Mouse (Mus musculus) limb, embryonic 13.5 days (tissue): ENCODE measurements around the gene Atg101. TPM values are rescaled to one million over a fixed set of nuclear protein-coding genes. Genes with fewer than 3 reads are reported as not detected.

ENCODE experiments used
- ATAC-seq: fragments of 200-750 bp; cut with Nextera tagmentation; 2 replicates; pipeline ENCODE4 v1.8.0; 2017; ENCODE audit warnings: low read depth, moderate number of reproducible peaks, moderate TSS enrichment; ENCODE audit not compliant: low FRiP score
- H3K27ac ChIP-seq: fragments of 300-500 bp; sonication (generic); 2 replicates; pipeline ENCODE4 v1.5.1; 2015; ENCODE audit warnings: inconsistent platforms, mild to moderate bottlenecking, moderate library complexity
- H3K27me3 ChIP-seq: fragments of 300-500 bp; sonication (generic); 2 replicates; pipeline ENCODE4 v1.6.1; 2015; ENCODE audit warnings: mild to moderate bottlenecking, inconsistent platforms
- H3K36me3 ChIP-seq: fragments of 300-500 bp; sonication (generic); 2 replicates; pipeline ENCODE4 v1.6.1; 2015; ENCODE audit warnings: inconsistent platforms, mild to moderate bottlenecking, moderate library complexity
- H3K4me1 ChIP-seq: fragments of 300-500 bp; sonication (generic); 2 replicates; pipeline ENCODE4 v1.6.1; 2015; ENCODE audit warnings: inconsistent platforms
- H3K4me2 ChIP-seq: fragments of 300-500 bp; sonication (generic); replicated peaks from 2 replicates; pipeline ENCODE4 v1.6.1; 2015; ENCODE audit warnings: inconsistent platforms, mild to moderate bottlenecking, moderate library complexity
- H3K4me3 ChIP-seq: fragments of 300-500 bp; sonication (generic); 2 replicates; pipeline ENCODE4 v1.5.1; 2015; ENCODE audit warnings: moderate library complexity, mild to moderate bottlenecking, inconsistent platforms
- H3K9ac ChIP-seq: fragments of 300-500 bp; sonication (generic); 2 replicates; pipeline ENCODE4 v1.6.1; 2015; ENCODE audit warnings: mild to moderate bottlenecking, inconsistent platforms
- H3K9me3 ChIP-seq: fragments of 300-500 bp; sonication (generic); 2 replicates; pipeline ENCODE4 v1.6.1; 2016; ENCODE audit warnings: inconsistent platforms
- WGBS: fragments of 180-500 bp; shearing (Covaris S2); methylation state at CpG from one replicate; pipeline ENCODE4 v1.1.7; 2015; 5-methylcytosine and 5-hydroxymethylcytosine counted together
- polyA plus RNA-seq: library from polyadenylated mRNA; unstranded; fragments of >200 nt; fragmentation: Nextera tagmentation; extraction: Ambion mirVana; gene quantifications from 2 replicates; pipeline ENCODE4 v1.2.1, GENCODE M21; 2015

Atg101 gene
- polyA plus RNA-seq, 1 experiment from 2014 or later: 64.1 TPM

- no peak overlapping the region for H3K27ac ChIP-seq
- WGBS: 64% methylated on average over 4 of the region's 4 CpGs
- no peak for ATAC-seq
These were observed 48.3 kb downstream of the Atg101 start for GRCm38 (mm10) chr15:101332370-101332769.

GRCm38 (mm10) chr15:101333165-101333564 lies 49.1 kb downstream of the Atg101 start:
- WGBS: 0% methylated on average over 1 of the region's 1 CpGs

More at GRCm38 (mm10) chr15:101332370-101332769, 48.3 kb downstream of the Atg101 start:
- H3K4me1 ChIP-seq: peaks cover 25% of the 10 kb centered on the region
- H3K4me2 ChIP-seq: no peak overlapping the region
- no peaks in the 10 kb centered on the region for H3K9me3 ChIP-seq
- peaks cover 15% of the 10 kb centered on the region for H3K27me3 ChIP-seq
- H3K4me3 ChIP-seq: no peak overlapping the region
- no peaks in the 10 kb centered on the region for H3K36me3 ChIP-seq
- H3K9ac ChIP-seq: no peak overlapping the region

GRCm38 (mm10) chr15:101333648-101334047 lies 49.6 kb downstream of the Atg101 start:
- H3K4me3 ChIP-seq: no peak overlapping the region
- H3K27me3 ChIP-seq: peaks cover 23% of the 10 kb centered on the region
- H3K9me3 ChIP-seq: no peaks in the 10 kb centered on the region
- H3K9ac ChIP-seq: no peak overlapping the region
- ATAC-seq: no peak
- no peaks in the 10 kb centered on the region for H3K36me3 ChIP-seq
- peaks cover 24% of the 10 kb centered on the region for H3K4me1 ChIP-seq
- H3K4me2 ChIP-seq: no peak overlapping the region
- no peak overlapping the region for H3K27ac ChIP-seq
- 58% methylated on average over 4 of the region's 4 CpGs for WGBS

More at GRCm38 (mm10) chr15:101333165-101333564, 49.1 kb downstream of the Atg101 start:
- peaks cover 19% of the 10 kb centered on the region for H3K27me3 ChIP-seq
- H3K4me3 ChIP-seq: no peak overlapping the region
- H3K4me1 ChIP-seq: peaks cover 24% of the 10 kb centered on the region
- H3K9me3 ChIP-seq: no peaks in the 10 kb centered on the region
- H3K4me2 ChIP-seq: no peak overlapping the region
- H3K9ac ChIP-seq: peak overlapping the region; percentile 19; the same call in 1 of the 2 replicates
- peak overlapping the region; percentile 52; the same call in 1 of the 2 replicates for H3K27ac ChIP-seq
- ATAC-seq: 0 out of 2 replicates have a peak, but pooled peaks have one; percentile 6
- no peaks in the 10 kb centered on the region for H3K36me3 ChIP-seq

GRCm38 (mm10) chr15:101336474-101337174 lies 52.6 kb downstream of the Atg101 start:
- peak overlapping the region; percentile 4; the same call in 1 of the 2 replicates for H3K27ac ChIP-seq
- ATAC-seq: no peak
- WGBS: 44% methylated on average over 24 of the region's 24 CpGs

GRCm38 (mm10) chr15:101338359-101338758 lies 54.3 kb downstream of the Atg101 start:
- H3K9me3 ChIP-seq: no peaks in the 10 kb centered on the region
- H3K36me3 ChIP-seq: no peaks in the 10 kb centered on the region
- peaks cover 5% of the 10 kb centered on the region for H3K4me1 ChIP-seq
- H3K27me3 ChIP-seq: peaks cover 23% of the 10 kb centered on the region
- no peak overlapping the region for H3K4me2 ChIP-seq
- H3K9ac ChIP-seq: 0 out of 2 replicates have a peak overlapping the region, but pooled peaks have one; percentile 25
- no peak for ATAC-seq
- no peak overlapping the region for H3K27ac ChIP-seq
- WGBS: 73% methylated on average over 4 of the region's 4 CpGs
- no peak overlapping the region for H3K4me3 ChIP-seq

More at GRCm38 (mm10) chr15:101336474-101337174, 52.6 kb downstream of the Atg101 start:
- Histone ChIP-seq H3K4me3 (no peak overlapping the region), H3K9ac (0 out of 2 replicates have a peak overlapping the region, but pooled peaks have one; percentile 20), H3K4me1 (peaks cover 18% of the 10 kb centered on the region), H3K4me2 (no peak overlapping the region), H3K36me3 (no peaks in the 10 kb centered on the region), H3K27me3 (peaks cover 23% of the 10 kb centered on the region), H3K9me3 (no peaks in the 10 kb centered on the region)

GRCm38 (mm10) chr15:101339537-101339936 lies 55.5 kb downstream of the Atg101 start:
- no peak overlapping the region for H3K4me2 ChIP-seq
- WGBS: 0% methylated on average over 2 of the region's 2 CpGs

More at GRCm38 (mm10) chr15:101339537-101339936, 55.5 kb downstream of the Atg101 start:
- peaks cover 4% of the 10 kb centered on the region; the same call in 1 of the 2 replicates for H3K4me1 ChIP-seq
- H3K9ac ChIP-seq: no peak overlapping the region
- no peaks in the 10 kb centered on the region for H3K9me3 ChIP-seq
- no peak overlapping the region for H3K4me3 ChIP-seq
- ATAC-seq: peak; percentile 85
- no peaks in the 10 kb centered on the region for H3K36me3 ChIP-seq
- H3K27me3 ChIP-seq: peaks cover 23% of the 10 kb centered on the region
- H3K27ac ChIP-seq: no peak overlapping the region

Other genes starting within 250 kb of the Atg101 start
- not detected in 2 replicates for gene Gm47841, start 236.9 kb upstream of the Atg101 start, polyA plus RNA-seq
- gene Fignl2, start 205.7 kb upstream of the Atg101 start, polyA plus RNA-seq: 0.20 and 0.26 TPM in 2 replicates
- gene Ankrd33, start 168.5 kb upstream of the Atg101 start, polyA plus RNA-seq: not detected in 2 replicates
- 9.6 TPM in 2 replicates for gene Acvrl1, start 155.8 kb upstream of the Atg101 start, polyA plus RNA-seq
- 6.1 and 7.1 TPM in 2 replicates for gene Acvr1b, start 110.2 kb upstream of the Atg101 start, polyA plus RNA-seq
- gene Grasp, start 60.1 kb upstream of the Atg101 start, polyA plus RNA-seq: 5.7 and 6.0 TPM in 2 replicates
- 10.0 and 10.3 TPM in 2 replicates for gene Nr4a1, start 30.0 kb upstream of the Atg101 start, polyA plus RNA-seq
- gene 6030408B16Rik, start 8.9 kb downstream of the Atg101 start, polyA plus RNA-seq: 1.5 and 1.9 TPM in 2 replicates
- 0.75 and 1.0 TPM in 2 replicates for gene Krt80, start 85.9 kb downstream of the Atg101 start, polyA plus RNA-seq
- 23.2 and 24.4 TPM in 2 replicates for gene Krt7, start 126.8 kb downstream of the Atg101 start, polyA plus RNA-seq
- gene Krt87, start 154.5 kb downstream of the Atg101 start, polyA plus RNA-seq: 1.3 and 1.7 TPM in 2 replicates
- not detected in 2 replicates for gene Krt88, start 163.5 kb downstream of the Atg101 start, polyA plus RNA-seq
- gene Krt81, start 179.5 kb downstream of the Atg101 start, polyA plus RNA-seq: not detected in 2 replicates
- gene Krt86, start 189.2 kb downstream of the Atg101 start, polyA plus RNA-seq: not detected in 2 replicates
- gene Krt83, start 207.2 kb downstream of the Atg101 start, polyA plus RNA-seq: not detected in 2 replicates
- gene Gm49425, start 233.0 kb downstream of the Atg101 start, polyA plus RNA-seq: 0.50 TPM in 1 of 2 replicates, not detected in the other
- 0.09 and 0.13 TPM in 2 replicates for gene Krt84, start 248.5 kb downstream of the Atg101 start, polyA plus RNA-seq